Mouse (Mus musculus) small intestine, adult 2 months (tissue): ENCODE data around the gene Lrguk.

Experiments
- CTCF ChIP-seq: fragments of 200-500 bp; IDR thresholded peaks from 2 replicates; pipeline ENCODE4 v1.5.1; 2012; ENCODE audit warnings: low read depth, mild to moderate bottlenecking, control low read depth, inconsistent platforms, low read length, moderate library complexity, mixed read lengths; ENCODE audit not compliant: insufficient replicate concordance, insufficient read length; ENCODE audit errors: extremely low read depth
- POLR2A ChIP-seq: fragments of 200-500 bp; IDR thresholded peaks from 2 replicates; pipeline ENCODE4 v1.6.1; 2012; ENCODE audit warnings: low read depth, mild to moderate bottlenecking, control low read depth, inconsistent platforms, low read length, moderate library complexity

DNA sequence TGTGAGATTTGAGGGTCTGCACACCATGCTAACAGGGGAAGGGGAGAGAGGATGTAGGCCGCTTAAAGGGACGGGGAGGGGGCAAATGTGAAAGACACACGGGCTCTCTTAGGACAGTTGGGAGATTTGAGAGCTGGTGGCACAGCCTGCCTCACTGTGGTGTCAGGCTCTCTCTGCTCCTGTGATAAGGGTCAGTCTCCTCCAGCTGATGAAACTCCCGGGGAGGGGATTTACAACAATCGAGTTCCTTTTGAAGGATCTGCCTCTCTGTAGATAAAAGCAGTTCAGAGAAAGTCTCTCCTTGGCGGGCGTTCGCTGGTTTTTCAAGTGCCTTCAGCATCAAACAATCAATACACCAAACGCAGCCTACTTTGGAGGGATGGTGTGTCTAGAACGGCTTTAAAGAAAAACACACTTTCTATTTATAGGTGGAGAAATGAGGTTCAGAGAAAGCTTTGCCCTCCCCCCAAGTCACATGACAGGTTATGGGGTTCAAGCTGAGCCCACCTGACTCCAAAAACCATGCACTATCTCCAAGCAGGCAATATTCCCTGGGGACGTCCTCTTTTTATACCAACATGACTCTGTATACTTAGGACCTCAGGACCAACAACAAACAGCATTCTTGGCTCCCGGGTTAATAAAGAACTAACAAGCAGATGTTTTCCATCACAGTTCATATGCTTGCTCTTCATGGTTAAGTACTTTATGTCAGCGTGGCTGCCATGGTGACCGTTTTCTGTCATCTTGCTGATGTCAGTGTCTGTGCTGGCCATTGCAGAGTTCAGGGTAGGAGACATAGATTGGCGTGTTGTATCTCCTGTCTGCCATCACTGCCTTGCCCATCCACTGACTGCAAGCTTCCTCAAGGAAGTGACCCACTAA is 5.6 kb downstream of the Lrguk start:
- TF ChIP-seq CTCF (no peak), POLR2A (no peak)
